Mouse (Mus musculus) hindbrain, embryonic 12.5 days (tissue): Measurements from ENCODE around the gene Fkbp1b. TPM values are rescaled to one million over a fixed set of nuclear protein-coding genes. Genes with fewer than 3 reads are reported as not detected.

Source experiments
- ATAC-seq: fragments of 200-750 bp; cut with Nextera tagmentation; 2 replicates; pipeline ENCODE4 v1.8.0; 2017; ENCODE audit warnings: moderate TSS enrichment; ENCODE audit not compliant: low FRiP score
- H3K27ac ChIP-seq: fragments of 300-500 bp; sonication (generic); 2 replicates; pipeline ENCODE4 v1.5.1; 2016; ENCODE audit warnings: mild to moderate bottlenecking
- H3K27me3 ChIP-seq: fragments of 300-500 bp; sonication (generic); 2 replicates; pipeline ENCODE4 v1.6.1; 2016; ENCODE audit warnings: mild to moderate bottlenecking
- H3K36me3 ChIP-seq: fragments of 300-500 bp; sonication (generic); 2 replicates; pipeline ENCODE4 v1.6.1; 2016; ENCODE audit warnings: mild to moderate bottlenecking
- H3K4me1 ChIP-seq: fragments of 300-500 bp; sonication (generic); 2 replicates; pipeline ENCODE4 v1.6.1; 2016
- H3K4me2 ChIP-seq: fragments of 300-500 bp; sonication (generic); replicated peaks from 2 replicates; pipeline ENCODE4 v1.6.1; 2016; ENCODE audit warnings: mild to moderate bottlenecking
- H3K4me3 ChIP-seq: fragments of 300-500 bp; sonication (generic); 2 replicates; pipeline ENCODE4 v1.5.1; 2016; ENCODE audit warnings: mild to moderate bottlenecking
- H3K9ac ChIP-seq: fragments of 300-500 bp; sonication (generic); 2 replicates; pipeline ENCODE4 v1.6.1; 2016; ENCODE audit warnings: mild to moderate bottlenecking, moderate library complexity
- H3K9me3 ChIP-seq: fragments of 300-500 bp; sonication (generic); replicated peaks from 2 replicates; pipeline ENCODE4 v1.6.1; 2016; ENCODE audit warnings: mild to moderate bottlenecking
- WGBS: fragments of 180-500 bp; shearing (Covaris S2); methylation state at CpG from one replicate; pipeline ENCODE4 v1.1.7; 2016; 5-methylcytosine and 5-hydroxymethylcytosine counted together
- polyA plus RNA-seq: library from polyadenylated mRNA; unstranded; fragments of >200 nt; fragmentation: Nextera tagmentation; extraction: Ambion mirVana; gene quantifications from 2 replicates; pipeline ENCODE4 v1.2.1, GENCODE M21; 2016

The Fkbp1b gene
- polyA plus RNA-seq, 1 experiment from 2014 or later = 13.4 TPM

- no peak overlapping the region for H3K9ac ChIP-seq
- H3K4me3 ChIP-seq = no peak overlapping the region
- no peaks in the 10 kb centered on the region for H3K36me3 ChIP-seq
- no peaks in the 10 kb centered on the region for H3K27me3 ChIP-seq
- H3K4me1 ChIP-seq = peaks cover 5% of the 10 kb centered on the region
- 84% methylated on average over 5 of the region's 5 CpGs for WGBS
- no peak overlapping the region for H3K4me2 ChIP-seq
- no peak for ATAC-seq
- no peaks in the 10 kb centered on the region for H3K9me3 ChIP-seq
- H3K27ac ChIP-seq = no peak overlapping the region
Observed at GRCm38 (mm10) chr12:4872983-4873477, 31.6 kb upstream of the Fkbp1b start.

- Histone ChIP-seq H3K27ac (no peak overlapping the region), H3K36me3 (no peaks in the 10 kb centered on the region), H3K27me3 (no peaks in the 10 kb centered on the region), H3K4me2 (no peak overlapping the region), H3K4me1 (peaks cover 5% of the 10 kb centered on the region), H3K9ac (no peak overlapping the region), H3K4me3 (no peak overlapping the region), H3K9me3 (no peaks in the 10 kb centered on the region)
- ATAC-seq = no peak
- 62% methylated on average over 4 of the region's 4 CpGs for WGBS
Observed at GRCm38 (mm10) chr12:4872273-4872672, 30.9 kb upstream of the Fkbp1b start.

- ATAC-seq = no peak
- Histone ChIP-seq H3K4me1 (peaks cover 5% of the 10 kb centered on the region), H3K27me3 (no peaks in the 10 kb centered on the region), H3K27ac (no peak overlapping the region), H3K36me3 (no peaks in the 10 kb centered on the region), H3K9ac (no peak overlapping the region), H3K4me3 (no peak overlapping the region), H3K4me2 (no peak overlapping the region), H3K9me3 (no peaks in the 10 kb centered on the region)
- 88% methylated on average over 5 of the region's 5 CpGs for WGBS
Observed at GRCm38 (mm10) chr12:4871260-4871659, 29.9 kb upstream of the Fkbp1b start.

- no peak overlapping the region for H3K9ac ChIP-seq
Observed at GRCm38 (mm10) chr12:4868924-4869323, 27.5 kb upstream of the Fkbp1b start.

GRCm38 (mm10) chr12:4864338-4864690 lies 22.9 kb upstream of the Fkbp1b start:
- 0 out of 2 replicates have a peak, but pooled peaks have one; percentile 9 for ATAC-seq
- no peaks in the 10 kb centered on the region for H3K36me3 ChIP-seq
- peaks cover 13% of the 10 kb centered on the region for H3K4me1 ChIP-seq
- 73% methylated on average over 4 of the region's 4 CpGs for WGBS
- peak overlapping the region; percentile 44 for H3K27ac ChIP-seq
- H3K9me3 ChIP-seq = no peaks in the 10 kb centered on the region
- no peak overlapping the region for H3K4me3 ChIP-seq
- H3K4me2 ChIP-seq = no peak overlapping the region
- no peak overlapping the region for H3K9ac ChIP-seq
- no peaks in the 10 kb centered on the region for H3K27me3 ChIP-seq

More at GRCm38 (mm10) chr12:4868924-4869323, 27.5 kb upstream of the Fkbp1b start:
- Histone ChIP-seq H3K9me3 (no peaks in the 10 kb centered on the region), H3K4me1 (peaks cover 8% of the 10 kb centered on the region), H3K4me3 (no peak overlapping the region), H3K27ac (no peak overlapping the region), H3K36me3 (no peaks in the 10 kb centered on the region), H3K4me2 (no peak overlapping the region), H3K27me3 (no peaks in the 10 kb centered on the region)
- no peak for ATAC-seq
- 79% methylated on average over 8 of the region's 8 CpGs for WGBS

GRCm38 (mm10) chr12:4863654-4864337 lies 22.4 kb upstream of the Fkbp1b start:
- Histone ChIP-seq H3K4me1 (peaks cover 14% of the 10 kb centered on the region), H3K4me3 (no peak overlapping the region), H3K27me3 (no peaks in the 10 kb centered on the region), H3K27ac (peak overlapping the region; percentile 44), H3K36me3 (no peaks in the 10 kb centered on the region), H3K9ac (no peak overlapping the region), H3K9me3 (no peaks in the 10 kb centered on the region), H3K4me2 (no peak overlapping the region)
- WGBS = 81% methylated on average over 4 of the region's 4 CpGs
- ATAC-seq = no peak

- Histone ChIP-seq H3K4me2 (no peak overlapping the region), H3K27ac (no peak overlapping the region), H3K9me3 (no peaks in the 10 kb centered on the region), H3K4me1 (peaks cover 14% of the 10 kb centered on the region), H3K27me3 (no peaks in the 10 kb centered on the region), H3K9ac (no peak overlapping the region), H3K36me3 (0 out of 2 replicates have a peak, but pooled peaks cover 3% of the 10 kb centered on the region), H3K4me3 (no peak overlapping the region)
- WGBS = 89% methylated on average over 4 of the region's 4 CpGs
- no peak for ATAC-seq
Observed at GRCm38 (mm10) chr12:4862672-4863071, 21.3 kb upstream of the Fkbp1b start.

- H3K4me1 ChIP-seq = peaks cover 11% of the 10 kb centered on the region
- WGBS = 33% methylated on average over 11 of the region's 11 CpGs
- no peak overlapping the region for H3K9ac ChIP-seq
- H3K27me3 ChIP-seq = no peaks in the 10 kb centered on the region
- no peak overlapping the region for H3K4me2 ChIP-seq
- H3K9me3 ChIP-seq = no peaks in the 10 kb centered on the region
- no peak overlapping the region for H3K4me3 ChIP-seq
- peaks cover 17% of the 10 kb centered on the region; the same call in 1 of the 2 replicates for H3K36me3 ChIP-seq
- peak; percentile 85 for ATAC-seq
- peak overlapping the region; percentile 74 for H3K27ac ChIP-seq
Observed at GRCm38 (mm10) chr12:4859241-4859914, 18.0 kb upstream of the Fkbp1b start.

GRCm38 (mm10) chr12:4856834-4857233 lies 15.4 kb upstream of the Fkbp1b start:
- Histone ChIP-seq H3K4me1 (peaks cover 7% of the 10 kb centered on the region), H3K27me3 (no peaks in the 10 kb centered on the region), H3K4me3 (no peak overlapping the region), H3K9me3 (no peaks in the 10 kb centered on the region), H3K9ac (no peak overlapping the region), H3K36me3 (peaks cover 19% of the 10 kb centered on the region; the same call in 1 of the 2 replicates), H3K27ac (no peak overlapping the region), H3K4me2 (no peak overlapping the region)
- no peak for ATAC-seq
- 96% methylated on average over 2 of the region's 2 CpGs for WGBS

GRCm38 (mm10) chr12:4856160-4856559 lies 14.8 kb upstream of the Fkbp1b start:
- H3K9me3 ChIP-seq = no peaks in the 10 kb centered on the region
- H3K4me1 ChIP-seq = peaks cover 7% of the 10 kb centered on the region
- H3K27ac ChIP-seq = no peak overlapping the region
- no peaks in the 10 kb centered on the region for H3K27me3 ChIP-seq
- 98% methylated on average over 5 of the region's 5 CpGs for WGBS
- peaks cover 23% of the 10 kb centered on the region; the same call in 1 of the 2 replicates for H3K36me3 ChIP-seq
- no peak overlapping the region for H3K9ac ChIP-seq
- H3K4me3 ChIP-seq = no peak overlapping the region
- ATAC-seq = no peak
- no peak overlapping the region for H3K4me2 ChIP-seq

- peak; percentile 27 for ATAC-seq
- WGBS = 1% methylated on average over 12 of the region's 12 CpGs
- no peak overlapping the region for H3K27ac ChIP-seq
Observed at GRCm38 (mm10) chr12:4843741-4844140, 2.4 kb upstream of the Fkbp1b start.

GRCm38 (mm10) chr12:4842890-4843597 lies 1.7 kb upstream of the Fkbp1b start, which contains the start of gene Wdcp:
Gene Wdcp, plus strand, starts transcription at chr12:4843303.
- no peaks in the 10 kb centered on the region for H3K36me3 ChIP-seq
- H3K27ac ChIP-seq = no peak within 1 kb of the TSS
- ATAC-seq = peak; percentile 91
- peaks cover 18% of the 10 kb centered on the region for H3K4me1 ChIP-seq
- under 1% methylated on average over 30 of the region's 30 CpGs for WGBS
- H3K4me2 ChIP-seq = peak within 1 kb of the TSS; percentile 78
- H3K4me3 ChIP-seq = peak within 1 kb of the TSS; percentile 60
- H3K9ac ChIP-seq = peak within 1 kb of the TSS; percentile 68
- H3K27me3 ChIP-seq = peaks cover 25% of the 10 kb centered on the region
- H3K9me3 ChIP-seq = no peaks in the 10 kb centered on the region

More at GRCm38 (mm10) chr12:4843741-4844140, 2.4 kb upstream of the Fkbp1b start:
- H3K9ac ChIP-seq = peak overlapping the region; percentile 68
- peak overlapping the region; percentile 78 for H3K4me2 ChIP-seq
- H3K27me3 ChIP-seq = peaks cover 25% of the 10 kb centered on the region
- 0 out of 2 replicates have a peak, but pooled peaks cover under 1% of the 10 kb centered on the region for H3K36me3 ChIP-seq
- H3K4me1 ChIP-seq = peaks cover 18% of the 10 kb centered on the region
- H3K4me3 ChIP-seq = peak overlapping the region; percentile 60
- H3K9me3 ChIP-seq = no peaks in the 10 kb centered on the region
